Mouse (Mus musculus) olfactory bulb, adult 2 months (tissue): Measurements from ENCODE around the gene Msantd3.

ENCODE experiments used
- CTCF ChIP-seq: fragments of 200-500 bp; IDR thresholded peaks from 2 replicates; pipeline ENCODE4 v1.5.1; 2012; ENCODE audit warnings: low read depth, mild to moderate bottlenecking, low read length, moderate library complexity; ENCODE audit not compliant: insufficient read depth
- POLR2A ChIP-seq: fragments of 200-500 bp; IDR thresholded peaks from 2 replicates; pipeline ENCODE4 v1.6.1; 2012; ENCODE audit warnings: mild to moderate bottlenecking, low read depth, low read length, moderate library complexity; ENCODE audit not compliant: insufficient read depth

GRCm38 (mm10) chr4:48492510-48492909 is 47.2 kb upstream of the Msantd3 start:
- TF ChIP-seq POLR2A: no peak
- no peak for TF ChIP-seq CTCF
